Mouse (Mus musculus): ENCODE measurements around the gene Fam227a.
"Not testable (repeated sequence)": the region's sequence is repeated elsewhere in the genome, so short reads cannot be mapped to it uniquely, and the experiment has no call there.

The Fam227a gene

DNA sequence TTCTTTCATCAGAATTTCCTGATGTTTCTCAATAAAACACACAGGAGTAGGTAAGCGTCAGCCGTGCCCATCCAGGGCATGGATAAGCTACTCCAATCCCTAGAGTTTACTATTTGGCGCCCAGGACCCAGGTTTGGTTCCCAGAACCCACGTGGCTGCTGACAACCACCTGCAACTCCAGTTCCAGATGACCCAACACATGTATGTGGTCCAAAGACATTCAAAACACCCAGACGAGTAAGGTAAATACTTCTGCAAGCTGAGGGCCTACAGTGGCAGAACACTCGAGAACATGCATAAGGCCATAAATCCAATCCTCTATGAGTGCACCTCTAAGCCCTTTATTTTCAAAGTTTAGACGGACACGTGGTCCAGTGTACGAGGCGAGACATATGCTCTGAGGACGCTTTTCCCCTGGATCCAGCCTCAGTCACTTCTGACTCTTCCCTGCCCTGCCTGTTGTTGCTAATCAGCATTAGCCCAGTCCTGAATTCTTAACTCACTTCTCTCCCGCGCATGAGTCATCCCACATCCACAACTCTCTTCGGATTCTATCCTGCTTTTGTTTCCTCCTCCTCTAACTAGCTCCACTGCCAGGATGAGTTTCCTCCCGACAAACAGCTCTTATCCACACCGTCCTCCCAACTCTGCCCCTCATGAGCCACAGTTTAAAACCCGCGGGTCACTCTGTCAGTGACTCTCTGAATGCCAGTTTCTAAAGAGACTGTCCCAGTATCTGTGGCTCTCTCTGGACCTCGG lies 25.1 kb upstream of the Fam227a start:
- DNase-seq (ENCODE audit: low spot score), result no peak

DNA sequence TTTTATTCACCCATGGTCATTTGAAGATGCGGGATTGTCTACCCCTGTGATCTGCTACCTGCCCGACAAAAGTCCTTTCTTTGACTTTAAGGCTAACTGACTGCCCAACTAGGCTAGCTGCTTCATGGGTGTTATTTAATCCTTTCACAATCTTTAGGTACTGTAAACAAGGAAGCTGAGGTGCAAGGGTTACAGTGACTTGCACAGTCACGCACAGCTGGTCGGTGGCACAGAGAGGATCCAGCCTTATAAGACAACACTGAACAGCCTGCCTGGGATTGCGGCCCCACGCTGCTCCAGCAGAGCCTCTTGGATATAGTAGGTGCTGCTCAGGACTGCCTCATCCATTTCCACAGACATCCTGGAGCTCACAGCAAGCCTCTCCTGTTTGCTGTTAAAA lies 24.4 kb upstream of the Fam227a start:
- no peak for DNase-seq (ENCODE audit: low spot score)

DNA sequence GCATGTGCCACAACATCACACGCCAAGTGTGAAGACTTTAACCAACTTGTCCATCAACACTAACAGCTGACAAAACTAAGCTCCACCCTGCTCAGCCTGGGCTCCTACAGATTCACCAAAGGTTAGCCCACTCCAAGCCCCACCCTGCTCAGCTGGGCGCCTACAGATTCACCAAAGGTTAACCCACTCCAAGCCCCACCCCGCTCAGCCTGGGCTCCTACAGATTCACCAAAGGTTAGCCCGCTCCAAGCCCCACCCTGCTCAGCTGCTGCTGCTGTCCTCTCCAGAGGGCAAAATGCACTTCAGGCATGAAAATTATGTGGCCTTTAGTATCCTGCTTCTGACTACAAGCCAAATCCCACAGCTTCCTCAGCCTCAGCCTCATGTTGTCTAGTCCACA lies 23.2 kb upstream of the Fam227a start:
- no peak for DNase-seq (ENCODE audit: low spot score)

DNA sequence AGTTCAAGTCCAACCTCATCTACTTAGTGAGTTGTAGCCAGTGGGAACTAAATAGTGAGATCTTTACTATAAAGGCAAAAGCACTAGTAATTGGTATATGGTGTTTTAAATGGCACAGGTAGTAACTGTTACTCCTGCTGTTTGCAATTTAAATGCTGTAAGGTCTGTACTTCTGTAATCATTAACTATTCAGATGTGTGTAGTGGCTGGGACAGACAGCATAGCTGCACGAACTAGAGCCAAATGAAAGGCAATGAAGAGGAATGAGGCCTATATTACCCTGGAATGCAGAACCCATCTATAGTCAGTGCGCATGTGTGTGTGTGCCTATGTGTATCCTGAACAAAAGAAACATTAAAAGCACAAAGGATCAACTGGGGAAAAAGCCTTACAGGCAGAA lies 19.2 kb upstream of the Fam227a start:
- no peak for DNase-seq (ENCODE audit: low spot score)

DNA sequence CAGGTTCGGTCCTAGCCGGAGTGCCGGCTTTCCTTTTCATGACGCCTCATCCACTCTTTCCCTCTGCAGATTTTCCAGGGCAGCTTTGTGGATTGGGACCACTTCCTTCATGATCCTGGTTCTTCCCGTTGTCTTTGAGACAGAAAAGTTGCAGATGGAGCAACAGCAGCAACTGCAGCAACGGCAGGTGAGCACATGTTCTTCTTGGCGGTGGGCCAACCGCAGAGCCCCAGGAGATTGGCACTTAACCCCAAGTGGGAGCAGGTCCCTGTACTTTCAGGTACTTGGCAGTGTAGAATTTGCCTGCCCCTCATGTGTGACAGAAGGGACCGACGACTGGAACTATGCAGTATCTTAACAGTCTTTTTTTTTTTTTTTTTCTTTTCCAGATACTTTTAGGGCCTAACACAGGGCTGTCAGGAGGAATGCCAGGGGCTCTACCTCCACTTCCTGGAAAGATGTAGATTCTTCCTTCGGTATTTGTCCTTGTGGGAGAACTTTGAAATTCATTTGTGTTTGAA lies 13.1 kb upstream of the Fam227a start:
- DNase-seq (ENCODE audit: low spot score), result not testable (repeated sequence)

DNA sequence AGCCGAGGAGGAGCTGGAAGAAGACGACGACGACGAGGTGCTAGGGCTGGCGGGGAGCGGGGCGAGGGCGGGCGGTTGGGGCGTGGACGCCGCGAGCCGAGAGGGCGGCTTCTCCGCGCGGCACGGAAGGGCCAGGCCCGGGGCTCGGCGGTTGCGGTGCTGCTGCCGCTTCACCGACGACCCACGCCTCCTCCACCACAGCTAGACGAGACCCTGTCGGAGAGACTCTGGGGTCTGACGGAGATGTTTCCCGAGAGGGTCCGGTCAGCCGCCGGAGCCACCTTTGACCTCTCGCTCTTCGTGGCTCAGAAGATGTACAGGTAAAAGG lies 12.2 kb upstream of the Fam227a start:
- no peak for DNase-seq (ENCODE audit: low spot score)

DNA sequence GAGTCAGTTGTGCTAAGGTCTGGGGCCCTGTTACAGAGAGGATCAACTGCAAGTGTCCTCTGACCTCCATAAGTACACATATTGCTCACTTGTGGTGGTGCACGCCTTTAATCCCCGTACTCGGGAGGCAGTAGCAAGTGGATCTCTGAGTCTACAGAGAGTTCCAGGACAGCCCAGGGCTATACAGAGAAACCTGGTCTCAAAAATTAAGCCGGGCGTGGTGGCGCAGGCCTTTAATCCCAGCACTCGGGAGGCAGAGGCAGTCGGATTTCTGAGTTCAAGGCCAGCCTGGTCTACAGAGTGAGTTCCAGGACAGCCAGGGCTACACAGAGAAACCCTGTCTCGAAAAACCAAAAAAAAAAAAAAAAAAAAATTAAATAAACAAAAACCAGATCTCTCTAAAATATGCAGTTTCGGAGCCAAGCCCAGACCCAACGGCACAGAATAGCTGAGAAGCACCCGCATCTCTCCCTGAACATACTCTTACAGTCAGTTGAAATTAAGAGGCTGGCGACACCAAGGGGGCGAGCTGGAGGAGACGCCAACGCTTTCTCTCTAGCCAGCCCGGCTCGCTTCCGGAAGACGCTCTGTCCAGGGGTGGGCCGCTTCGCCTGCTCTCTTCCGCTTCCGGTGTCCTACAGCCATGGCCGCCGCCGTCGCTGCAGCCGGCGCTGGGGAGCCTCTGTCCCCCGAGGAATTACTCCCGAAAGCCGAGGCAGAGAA lies 11.7 kb upstream of the Fam227a start, which contains the start of gene Tomm22:
Gene Tomm22, plus strand, starts transcription at position 613 of the 723 bp plus-strand sequence.
- DNase-seq (ENCODE audit: low spot score), result peak; percentile 62

DNA sequence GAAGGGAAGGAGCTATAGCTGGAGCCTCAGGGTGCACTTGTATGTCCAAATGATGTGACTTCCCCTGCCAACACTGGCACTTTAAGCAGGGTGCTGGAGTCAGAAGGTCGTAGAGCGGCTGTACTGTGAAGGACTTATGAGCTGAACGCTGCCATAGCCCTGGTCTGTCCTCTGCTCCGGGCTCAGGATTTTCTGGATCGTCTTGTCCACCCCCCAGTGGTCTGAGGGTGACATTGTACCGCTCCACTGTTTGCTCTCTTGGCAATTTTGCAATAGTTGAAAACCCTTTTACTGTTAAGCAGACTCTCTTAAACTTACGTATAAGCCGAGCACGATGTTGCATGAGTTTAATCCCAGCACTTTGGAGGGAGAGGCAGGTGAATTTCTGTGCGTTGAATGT lies 10.4 kb upstream of the Fam227a start:
- no peak for DNase-seq (ENCODE audit: low spot score)

DNA sequence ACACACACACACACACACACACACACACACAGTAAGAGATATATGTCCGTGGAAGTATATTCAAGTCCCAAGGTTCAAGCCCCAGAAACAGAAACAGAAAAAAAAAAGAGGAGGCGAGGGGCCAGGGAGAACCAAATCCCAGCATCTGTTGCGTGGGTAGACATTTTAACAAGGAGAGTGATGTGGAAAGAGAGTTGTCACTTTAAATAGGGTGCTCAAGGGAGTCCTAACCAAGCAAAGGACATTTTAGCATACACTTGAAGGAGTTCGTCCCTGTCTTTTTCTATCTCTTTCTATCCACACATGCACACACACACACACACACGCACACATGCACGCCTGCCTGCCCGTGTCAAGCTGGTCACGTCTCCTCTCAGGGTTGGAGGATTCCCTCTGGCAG lies 5.9 kb upstream of the Fam227a start:
- no peak for DNase-seq (ENCODE audit: low spot score)

DNA sequence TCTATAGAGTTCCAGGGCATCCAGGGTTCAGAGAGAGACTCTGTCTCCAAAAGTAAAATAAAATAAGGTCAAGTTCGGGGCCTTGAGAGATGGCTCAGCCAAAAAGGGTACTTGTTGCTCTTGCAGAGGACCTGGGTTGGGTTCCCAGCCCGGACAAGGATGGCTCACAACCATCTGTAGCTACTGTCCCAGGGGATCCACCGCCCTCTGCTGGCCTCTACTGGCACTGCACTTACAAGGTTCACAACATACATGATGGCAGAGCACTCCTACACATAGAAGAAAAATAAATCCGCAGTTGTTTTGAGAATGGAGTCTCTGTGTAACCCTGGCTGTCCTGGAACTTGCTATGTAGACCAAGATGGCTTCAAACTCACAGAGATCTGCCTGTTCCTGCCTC lies 3.1 kb upstream of the Fam227a start:
- no peak for DNase-seq (ENCODE audit: low spot score)

DNA sequence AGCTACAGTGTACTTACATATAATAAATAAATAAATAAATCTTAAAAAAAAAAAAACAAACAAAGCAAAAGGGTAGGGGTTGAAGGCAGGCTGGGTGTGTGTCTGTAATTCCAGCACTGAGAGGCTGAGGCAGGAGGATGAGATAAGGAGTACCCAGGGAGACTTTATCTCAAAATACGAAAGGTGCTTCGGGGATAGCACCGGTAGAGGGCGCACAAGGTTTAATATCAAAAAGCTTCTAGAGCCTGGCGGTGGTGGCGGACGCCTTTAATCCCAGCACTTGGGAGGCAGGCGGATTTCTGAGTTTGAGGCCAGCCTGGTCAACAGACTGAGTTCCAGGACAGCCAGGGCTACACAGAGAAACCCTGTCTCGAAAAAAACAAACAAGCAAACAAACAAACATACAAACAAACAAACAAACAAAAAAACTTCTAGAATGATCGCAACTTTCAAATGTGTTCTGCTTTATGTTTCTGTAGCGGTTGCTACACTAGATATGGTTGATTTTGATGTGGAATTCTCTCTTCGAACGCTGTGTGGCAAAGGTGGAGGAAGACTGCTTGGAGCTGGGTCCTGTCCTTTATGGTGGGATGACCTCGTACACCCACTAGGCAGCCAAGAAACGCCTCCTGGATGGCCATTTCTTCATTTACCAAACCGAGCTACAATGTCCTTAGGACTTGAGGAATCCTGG lies 772 bp downstream of the Fam227a start:
- DNase-seq (ENCODE audit: low spot score), result peak; percentile 91

DNA sequence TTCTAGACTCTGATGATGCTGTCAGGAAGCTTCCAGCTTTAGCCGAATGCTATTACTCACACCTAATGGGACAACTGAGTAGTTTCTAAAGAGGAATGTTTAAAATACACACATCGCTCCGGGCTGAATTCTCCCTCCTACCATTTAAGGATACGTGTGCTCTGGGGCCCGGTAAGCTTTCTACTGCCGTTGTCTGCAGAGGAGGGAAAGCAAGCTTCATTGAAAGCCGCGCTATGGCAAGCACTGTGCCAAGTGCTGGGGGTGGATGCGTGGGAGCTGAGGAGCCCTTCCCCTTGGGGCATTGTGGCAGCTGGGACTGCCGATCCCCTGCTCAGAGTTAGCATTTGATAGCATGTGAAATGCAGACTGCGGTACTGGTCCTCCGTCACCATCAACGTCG lies 2.3 kb downstream of the Fam227a start:
- no peak for DNase-seq (ENCODE audit: low spot score)

DNA sequence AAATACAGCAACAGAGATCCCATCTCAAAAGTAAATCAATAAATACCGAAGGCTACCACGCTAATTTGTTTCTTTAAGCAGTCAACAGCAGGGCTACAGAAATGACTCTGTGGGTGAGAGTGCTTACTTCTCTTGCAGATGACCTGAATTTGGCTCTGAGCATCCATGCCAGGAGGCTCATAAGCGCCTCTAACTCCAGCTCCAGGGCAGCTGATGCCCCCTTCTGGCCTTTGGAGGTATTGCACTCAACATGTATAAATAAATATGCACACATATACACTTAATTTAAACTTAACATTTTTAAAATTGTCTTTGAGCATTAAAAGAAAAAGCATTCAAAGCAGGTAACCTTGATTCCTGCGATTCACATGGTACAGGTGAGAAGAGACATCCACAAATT lies 7.3 kb downstream of the Fam227a start:
- no peak for DNase-seq (ENCODE audit: low spot score)

DNA sequence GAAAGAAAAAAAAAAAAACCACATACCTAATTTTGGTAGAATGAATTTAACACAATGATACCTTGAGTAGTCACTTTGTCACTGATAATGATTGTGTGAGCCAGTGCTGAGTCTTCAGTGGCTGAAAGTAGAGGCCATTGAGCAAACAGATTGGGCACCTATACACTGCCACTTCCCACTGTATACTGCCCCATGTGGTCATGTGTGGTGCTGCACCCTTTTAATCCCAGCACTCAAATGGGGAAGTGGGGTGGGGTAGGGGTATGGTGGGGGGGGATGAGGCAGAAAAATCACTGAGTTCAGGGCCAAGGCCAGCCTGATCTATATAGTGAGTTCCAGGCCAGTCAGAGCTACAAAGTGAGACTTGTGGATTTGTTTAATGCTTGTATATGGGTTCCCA lies 8.2 kb downstream of the Fam227a start:
- no peak for DNase-seq (ENCODE audit: low spot score)

DNA sequence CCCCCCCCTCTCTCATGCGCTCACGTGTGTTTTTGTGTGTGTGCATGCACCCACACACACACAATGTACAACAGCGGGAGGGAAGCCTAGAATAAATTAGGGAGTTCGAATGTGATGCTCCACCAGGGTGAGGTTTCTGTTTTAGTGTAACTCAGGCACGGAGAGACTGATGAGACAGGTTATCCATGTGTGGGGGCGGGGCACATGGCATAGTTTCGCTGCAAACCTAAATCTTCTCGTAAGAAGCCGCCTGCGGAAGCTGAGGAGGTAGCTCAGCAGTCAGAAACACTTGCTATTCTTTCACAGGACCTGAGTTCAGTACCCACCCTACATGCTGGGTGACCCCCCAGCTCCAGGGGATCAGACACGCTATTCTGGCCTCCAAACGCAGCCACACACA lies 10.6 kb downstream of the Fam227a start:
- no peak for DNase-seq (ENCODE audit: low spot score)

DNA sequence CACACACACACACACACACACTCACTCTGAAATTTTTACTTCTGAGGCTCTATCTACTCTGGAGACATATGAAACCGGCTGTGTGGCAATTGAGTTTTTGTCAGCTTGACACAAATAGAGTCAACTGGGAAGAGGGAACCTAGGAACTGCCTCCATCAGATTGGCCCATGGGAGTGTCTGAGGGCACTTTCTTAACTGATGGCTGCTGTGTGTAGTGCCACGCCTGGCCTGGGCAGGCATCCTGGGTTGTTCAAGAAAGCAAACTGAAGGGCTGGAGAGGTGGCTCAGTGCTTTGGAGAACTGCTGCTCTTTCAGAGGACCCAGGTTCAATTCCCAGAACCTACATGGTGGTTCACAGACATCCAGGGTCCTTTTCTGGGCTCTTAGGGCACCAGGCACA lies 13.3 kb downstream of the Fam227a start:
- DNase-seq (ENCODE audit: low spot score), result no peak

DNA sequence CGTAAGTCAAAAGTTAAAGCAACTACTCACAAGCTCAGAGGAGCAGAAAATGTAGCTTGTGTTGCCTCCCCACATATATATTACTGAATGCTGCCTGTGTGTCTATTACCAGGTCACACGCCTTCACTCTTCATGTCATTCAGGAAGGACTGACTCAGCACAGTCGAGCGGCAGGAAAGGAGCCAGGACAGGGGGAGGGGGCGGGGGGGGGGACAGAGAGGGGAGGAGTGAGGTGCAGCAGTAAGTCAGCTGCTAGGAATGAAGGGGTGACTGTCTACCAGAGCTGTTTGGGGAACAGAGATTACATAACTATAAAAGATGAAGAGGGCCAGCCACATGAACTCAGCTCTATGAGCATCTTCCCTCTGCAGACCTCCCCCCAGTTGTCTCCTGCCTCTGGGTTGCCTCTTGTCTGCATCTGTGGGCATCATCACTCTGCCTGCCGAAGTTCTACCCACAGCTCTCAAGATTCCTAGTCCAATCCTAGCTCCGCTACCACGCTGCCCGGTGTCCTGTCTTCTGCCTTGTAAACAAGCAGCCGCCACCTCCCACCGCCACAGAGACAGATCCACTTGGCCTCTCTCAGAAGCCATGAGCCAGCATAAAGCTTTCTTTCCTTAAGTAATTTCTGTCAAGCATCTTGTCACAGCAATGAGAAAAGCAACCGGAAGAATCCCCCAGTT lies 17.5 kb downstream of the Fam227a start:
- no peak for DNase-seq (ENCODE audit: low spot score)

DNA sequence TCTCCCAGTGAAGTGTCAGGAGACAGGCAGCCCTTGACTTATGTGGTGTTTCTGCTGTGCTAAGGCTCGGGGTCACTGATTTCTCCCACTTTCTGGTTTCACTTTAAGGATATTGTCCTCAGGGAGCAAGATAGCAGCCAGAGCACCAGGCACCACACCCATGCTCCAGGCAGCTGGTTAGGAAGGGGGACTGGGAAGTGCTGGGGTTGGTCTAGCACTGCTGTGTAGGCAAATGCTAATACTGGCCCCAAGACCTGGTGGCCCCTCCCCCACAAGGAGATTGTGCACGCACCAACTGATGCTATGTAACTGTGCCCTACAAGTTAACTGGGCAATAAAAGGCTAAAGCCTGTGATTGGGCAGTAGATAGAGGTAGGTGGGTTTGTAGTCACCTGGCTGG lies 28.3 kb downstream of the Fam227a start:
- DNase-seq (ENCODE audit: low spot score), result no peak

DNA sequence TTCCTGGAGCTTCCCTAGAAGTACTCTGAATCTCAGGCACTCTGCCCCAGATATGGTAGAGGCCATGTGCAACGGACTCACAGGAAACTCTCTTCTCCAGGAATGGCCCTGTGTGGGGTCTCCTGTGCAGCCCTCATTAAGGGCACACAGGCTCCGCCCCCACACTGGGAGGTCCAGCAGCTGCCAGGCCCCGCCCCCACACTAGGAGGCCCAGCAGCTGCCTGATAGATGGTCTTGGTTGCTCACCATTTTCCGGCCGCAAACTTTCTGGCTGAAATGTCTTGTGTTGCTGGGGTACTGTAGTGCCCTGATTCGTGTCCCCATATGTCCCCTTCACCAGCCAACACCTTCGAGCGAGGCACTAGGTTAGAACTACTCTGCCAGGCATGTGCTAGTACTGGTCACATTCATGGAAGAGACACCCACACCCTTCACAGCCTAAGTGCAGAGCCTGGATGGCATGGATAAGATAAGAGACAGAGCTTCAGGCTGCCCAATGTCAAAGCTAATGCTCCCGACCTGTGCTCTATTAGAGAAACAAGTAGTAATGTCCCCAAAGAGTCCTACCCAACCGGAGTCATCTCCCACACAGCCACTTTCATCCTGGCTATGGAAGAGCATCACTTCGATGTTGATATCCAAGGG lies 38.9 kb downstream of the Fam227a start:
- no peak for DNase-seq (ENCODE audit: low spot score)

DNA sequence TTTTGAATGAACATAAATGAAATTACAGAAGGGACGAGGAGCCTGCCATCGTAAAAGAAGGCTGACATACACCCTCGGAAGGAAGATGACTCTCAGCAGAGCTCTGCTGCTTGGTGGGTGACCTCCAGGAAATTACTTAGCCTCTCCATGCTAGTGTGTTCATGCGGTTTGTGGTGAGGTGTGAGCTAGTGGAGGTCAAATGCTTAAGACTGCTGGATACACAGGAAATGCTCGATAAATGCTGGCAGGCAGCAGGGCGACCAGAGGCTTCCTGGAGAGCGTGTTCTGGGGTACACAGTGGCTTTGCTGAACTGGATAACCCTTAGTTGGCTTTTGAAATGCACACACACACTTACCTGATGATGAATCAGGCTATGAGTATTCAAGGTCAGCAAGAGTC lies 40.3 kb downstream of the Fam227a start:
- no peak for DNase-seq (ENCODE audit: low spot score)

DNA sequence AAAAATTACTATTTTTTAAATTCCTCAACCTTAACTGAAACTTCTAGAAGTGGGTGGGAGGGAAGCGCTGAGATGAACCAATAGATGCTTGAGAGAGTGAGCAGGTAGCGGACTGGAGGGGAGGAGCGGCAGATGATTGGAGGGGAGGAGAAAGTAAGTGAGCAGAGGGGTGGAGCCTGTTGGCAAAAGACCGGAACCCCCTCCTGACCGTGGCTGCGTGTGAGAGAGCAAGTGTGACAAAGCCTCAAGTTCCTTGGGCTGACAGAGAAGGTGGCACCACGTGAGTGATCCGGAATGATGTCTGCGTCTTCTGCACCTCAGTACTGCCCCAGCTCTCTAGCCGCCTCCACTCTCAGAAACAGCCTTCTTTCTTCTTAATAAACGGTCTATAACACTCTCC lies 41.6 kb downstream of the Fam227a start:
- DNase-seq (ENCODE audit: low spot score), result no peak

DNA sequence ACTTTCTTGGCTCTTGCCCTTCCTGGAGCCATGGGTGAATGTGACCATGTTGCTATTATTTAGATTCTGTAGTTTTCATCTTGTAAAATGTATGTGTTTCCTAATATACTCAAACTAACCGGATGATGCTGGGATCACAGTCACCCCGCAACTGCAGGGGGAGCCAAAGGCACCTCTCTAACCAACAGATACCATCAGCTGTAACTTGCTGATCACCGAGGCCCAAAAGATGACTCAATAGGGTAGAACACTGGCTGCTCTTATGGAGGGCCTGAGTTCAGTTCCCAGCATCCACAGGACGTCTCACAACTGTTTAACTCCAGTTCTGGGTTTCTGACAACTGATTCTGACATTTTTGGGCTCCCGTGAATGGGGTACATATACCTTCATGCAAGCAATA lies 42.0 kb downstream of the Fam227a start:
- DNase-seq (ENCODE audit: low spot score), result no peak
